Mouse (Mus musculus) erythroid progenitor cell, adult 5-6 weeks (primary cell): ENCODE measurements around the gene Tor1aip2. TPM values are rescaled to one million over a fixed set of nuclear protein-coding genes. Genes with fewer than 3 reads are reported as not detected.

ENCODE experiments used
- ATAC-seq: replicated peaks from 2 replicates; pipeline ENCODE4 v1.8.0; 2016; ENCODE audit warnings: moderate number of reproducible peaks, mild to moderate bottlenecking, moderate TSS enrichment, inconsistent platforms; ENCODE audit not compliant: poor library complexity, low FRiP score, severe bottlenecking
- total RNA-seq, 2 experiments: library from RNA; stranded (forward) in 1 of 2; stranded (reverse) in 1 of 2; fragments of 150-400 nt in 1 of 2; fragments of 186-747, 209-891 nt in 1 of 2; gene quantifications; 2 replicates each; pipeline versions ENCODE4 v1.2.3 to v1.2.4; 2015 to 2017; ENCODE audit warnings: low replicate concordance in 2 of 2

The Tor1aip2 gene
- total RNA-seq (2015; ENCODE audit: low replicate concordance): 119 and 138 TPM in 2 replicates
- 128 and 132 TPM in 2 replicates for total RNA-seq (2017; ENCODE audit: low replicate concordance)

- peak; percentile 64 for ATAC-seq
Observed at GRCm38 (mm10) chr1:156035269-156035929, at the start of gene Tor1aip2. Gene Tor1aip2, plus strand, starts transcription at chr1:156035403.

- no peak for ATAC-seq
Observed at GRCm38 (mm10) chr1:155987625-155988024, 47.6 kb upstream of the Tor1aip2 start.

GRCm38 (mm10) chr1:155989387-155989786 lies 45.8 kb upstream of the Tor1aip2 start:
- no peak for ATAC-seq

GRCm38 (mm10) chr1:155990391-155990790 lies 44.8 kb upstream of the Tor1aip2 start:
- ATAC-seq: no peak

- no peak for ATAC-seq
Observed at GRCm38 (mm10) chr1:155994524-155994923, 40.7 kb upstream of the Tor1aip2 start.

GRCm38 (mm10) chr1:155995612-155996011 lies 39.6 kb upstream of the Tor1aip2 start:
- ATAC-seq: no peak

- no peak for ATAC-seq
Observed at GRCm38 (mm10) chr1:156002366-156002765, 32.8 kb upstream of the Tor1aip2 start.

- no peak for ATAC-seq
Observed at GRCm38 (mm10) chr1:156003201-156003935, 31.8 kb upstream of the Tor1aip2 start.

GRCm38 (mm10) chr1:156005906-156006305 lies 29.3 kb upstream of the Tor1aip2 start:
- ATAC-seq: no peak

GRCm38 (mm10) chr1:156009003-156009402 lies 26.2 kb upstream of the Tor1aip2 start:
- no peak for ATAC-seq

- ATAC-seq: no peak
Observed at GRCm38 (mm10) chr1:156019800-156020199, 15.4 kb upstream of the Tor1aip2 start.

- no peak for ATAC-seq
Observed at GRCm38 (mm10) chr1:156020402-156020801, 14.8 kb upstream of the Tor1aip2 start.

GRCm38 (mm10) chr1:156024831-156025503 lies 10.2 kb upstream of the Tor1aip2 start:
- no peak for ATAC-seq

GRCm38 (mm10) chr1:156027849-156028248 lies 7.4 kb upstream of the Tor1aip2 start:
- ATAC-seq: no peak

GRCm38 (mm10) chr1:156028340-156028975 lies 6.7 kb upstream of the Tor1aip2 start:
- no peak for ATAC-seq

- ATAC-seq: no peak
Observed at GRCm38 (mm10) chr1:156033921-156034320, 1.3 kb upstream of the Tor1aip2 start.

- no peak for ATAC-seq
Observed at GRCm38 (mm10) chr1:156034661-156035060, 542 bp upstream of the Tor1aip2 start.

- peak; percentile 68 for ATAC-seq
Observed at GRCm38 (mm10) chr1:156035930-156036737, 931 bp downstream of the Tor1aip2 start, which contains the start of gene Tor1aip1. Gene Tor1aip1, minus strand, starts transcription at chr1:156036480.

GRCm38 (mm10) chr1:156037144-156037583 lies 2.0 kb downstream of the Tor1aip2 start:
- ATAC-seq: peak; percentile 47
